Mouse (Mus musculus): Measurements from ENCODE around the gene Ctdsp2. TPM values are rescaled to one million over a fixed set of nuclear protein-coding genes. Genes with fewer than 3 reads are reported as not detected.

The Ctdsp2 gene
- 100 to 1,000 TPM; 124 to 130 TPM for total RNA-seq (2023)

DNA sequence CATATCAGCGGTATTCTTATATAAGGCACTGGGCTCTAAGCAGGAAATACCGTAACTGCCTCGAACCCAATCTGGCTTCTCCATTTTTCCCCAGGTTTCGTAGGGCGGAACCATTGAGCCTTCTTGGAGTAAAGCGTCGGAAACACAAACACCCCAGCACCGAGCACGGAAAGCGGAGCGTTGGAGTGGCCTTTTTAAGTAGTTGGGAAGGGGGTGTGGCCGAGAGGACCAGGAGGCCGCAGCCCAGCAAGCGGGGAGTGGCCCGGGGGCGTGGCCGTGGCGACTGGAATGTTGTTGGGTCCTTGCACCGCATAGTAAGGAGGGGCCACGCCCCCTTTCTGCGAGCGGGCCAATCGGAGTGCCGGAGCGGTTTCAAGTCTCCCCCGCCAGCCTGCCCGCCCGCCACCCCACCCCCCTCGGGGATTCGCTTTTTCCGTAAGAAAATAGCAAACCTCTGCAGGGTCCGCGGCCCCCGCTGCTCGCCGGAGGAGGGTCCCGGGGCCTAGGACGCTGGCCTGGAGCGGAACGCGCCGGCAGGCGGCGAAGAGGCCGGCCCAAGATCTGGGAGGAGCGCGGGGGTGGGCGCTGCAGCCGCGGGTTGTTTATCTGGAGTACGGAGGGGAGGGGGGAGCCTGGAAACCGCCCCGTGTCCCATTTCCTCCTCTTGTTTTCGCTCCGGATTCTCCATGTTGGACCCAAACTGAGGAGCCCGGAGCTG, at the start of gene Ctdsp2:
Gene Ctdsp2 (plus strand): TSS at position 441 of the 718 bp plus-strand sequence.

DNA sequence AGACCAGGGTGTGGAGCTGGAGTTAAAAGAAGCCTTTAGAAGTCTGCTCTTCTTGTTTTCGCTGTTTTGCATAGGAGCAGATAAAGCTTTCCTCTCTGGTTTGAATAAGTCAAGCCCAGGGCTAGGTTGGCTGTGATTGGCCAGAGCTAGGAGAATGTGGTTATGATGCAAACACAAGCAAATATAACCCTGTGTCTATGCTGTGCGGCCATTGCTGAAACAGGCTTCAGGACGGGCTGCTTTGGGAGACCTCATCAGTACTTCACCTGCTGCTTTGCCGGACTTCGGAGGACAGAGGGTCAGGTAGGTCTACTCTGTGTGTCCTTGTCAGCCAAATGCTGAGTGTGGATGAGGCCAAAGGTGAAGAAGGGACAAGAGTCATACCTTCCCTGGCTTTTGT, 22.0 kb downstream of the Ctdsp2 start, which contains the start of gene Avil:
Gene Avil (plus strand): TSS at position 181 of the 400 bp plus-strand sequence.

GRCm38 (mm10) chr10:127030336-127031296, 52.1 kb downstream of the Ctdsp2 start, which contains the start of gene Tsfm:
Gene Tsfm, minus strand, starts transcription at chr10:127030840.

GRCm38 (mm10) chr10:127041274-127041766, 62.8 kb downstream of the Ctdsp2 start, which contains the start of the genes Mettl1 and Eef1akmt3:
Gene Mettl1, plus strand, starts transcription at chr10:127041414.
Gene Eef1akmt3, minus strand, starts transcription at chr10:127041513.

DNA sequence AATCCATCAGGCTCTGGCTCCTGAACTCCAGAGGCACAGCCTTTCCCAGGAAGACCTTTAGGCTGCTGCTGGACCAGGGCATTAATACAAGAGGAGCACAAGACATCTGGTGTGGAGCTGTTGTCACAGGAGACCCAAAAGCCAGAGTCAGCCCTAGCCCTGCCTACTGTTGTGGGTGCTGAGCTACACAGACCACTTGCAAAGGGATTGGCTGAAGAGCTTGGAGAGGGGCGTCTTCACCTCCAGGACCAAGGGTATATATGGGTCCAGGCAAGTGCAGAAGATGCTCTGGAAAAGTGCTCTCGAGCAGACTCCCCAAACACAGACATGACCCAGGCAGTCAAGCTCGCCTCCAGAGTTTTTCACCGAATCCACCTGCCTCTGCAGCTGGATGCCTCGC, 69.4 kb downstream of the Ctdsp2 start, which contains the start of gene Cyp27b1:
Gene Cyp27b1 (plus strand): TSS at position 297 of the 400 bp plus-strand sequence.

Other genes starting within 250 kb of the Ctdsp2 start
- 1 to 10 TPM; 4.3 to 5.2 TPM for gene Atp23, start 77.4 kb upstream of the Ctdsp2 start, total RNA-seq (2023)
- under 1 TPM; 0.16 to 0.30 TPM for gene Avil, start 22.0 kb downstream of the Ctdsp2 start, total RNA-seq (2023)
- 10 to 100 TPM; 12.8 to 15.0 TPM for gene Tsfm, start 52.1 kb downstream of the Ctdsp2 start, total RNA-seq (2023)
- gene Mettl1, start 62.7 kb downstream of the Ctdsp2 start, total RNA-seq (2023) = 1 to 10 TPM; 4.2 to 7.2 TPM
- gene Eef1akmt3, start 62.8 kb downstream of the Ctdsp2 start, total RNA-seq (2023) = under 1 TPM in 1 of 2 experiments, not detected in 1; 0.30 TPM
- gene Cyp27b1, start 69.5 kb downstream of the Ctdsp2 start, total RNA-seq (2023) = not detected
- gene March9, start 81.5 kb downstream of the Ctdsp2 start, total RNA-seq (2023) = under 1 TPM in 1 of 2 experiments, not detected in 1; 0.15 TPM
- 10 to 100 TPM; 74.8 to 91.0 TPM for gene Cdk4, start 84.8 kb downstream of the Ctdsp2 start, total RNA-seq (2023)
- 10 to 100 TPM; 66.0 to 66.3 TPM for gene Tspan31, start 91.5 kb downstream of the Ctdsp2 start, total RNA-seq (2023)
- gene Agap2, start 96.6 kb downstream of the Ctdsp2 start, total RNA-seq (2023) = 10 to 100 TPM; 32.9 to 33.7 TPM
- 100 to 1,000 TPM; 136 to 140 TPM for gene Os9, start 142.4 kb downstream of the Ctdsp2 start, total RNA-seq (2023)
- 100 to 1,000 TPM; 257 to 262 TPM for gene B4galnt1, start 186.5 kb downstream of the Ctdsp2 start, total RNA-seq (2023)
- gene Slc26a10, start 201.9 kb downstream of the Ctdsp2 start, total RNA-seq (2023) = not detected
- under 1 TPM in 1 of 2 experiments, not detected in 1; 0.55 TPM for gene Arhgef25, start 211.4 kb downstream of the Ctdsp2 start, total RNA-seq (2023)
- gene Dtx3, start 217.0 kb downstream of the Ctdsp2 start, total RNA-seq (2023) = 10 to 100 TPM; 24.6 to 28.6 TPM
- gene Pip4k2c, start 232.9 kb downstream of the Ctdsp2 start, total RNA-seq (2023) = 10 to 100 TPM; 20.6 to 21.1 TPM

Data from monocyte, adult 59 days (primary cell).